Mouse (Mus musculus) midbrain, embryonic 10.5 days (tissue): ENCODE measurements around the gene Cib1. TPM values are rescaled to one million over a fixed set of nuclear protein-coding genes. Genes with fewer than 3 reads are reported as not detected.

ENCODE experiments used
- DNase-seq: peaks from one replicate; pipeline ENCODE4 v3.0.0-alpha.2; 2017; ENCODE audit warnings: low spot score
- H3K27ac ChIP-seq: fragments of 300-500 bp; sonication (generic); replicated peaks from 2 replicates; pipeline ENCODE4 v1.5.1; 2016; ENCODE audit warnings: mild to moderate bottlenecking
- H3K27me3 ChIP-seq: fragments of 300-500 bp; sonication (generic); 2 replicates; pipeline ENCODE4 v1.6.1; 2016; ENCODE audit warnings: low read depth, mild to moderate bottlenecking; ENCODE audit not compliant: poor library complexity, severe bottlenecking
- H3K36me3 ChIP-seq: fragments of 300-500 bp; sonication (generic); 2 replicates; pipeline ENCODE4 v1.6.1; 2016; ENCODE audit warnings: mild to moderate bottlenecking, moderate library complexity
- H3K4me1 ChIP-seq: fragments of 300-500 bp; sonication (generic); 2 replicates; pipeline ENCODE4 v1.6.1; 2016
- H3K4me3 ChIP-seq: fragments of 300-500 bp; sonication (generic); 2 replicates; pipeline ENCODE4 v1.5.1; 2016; ENCODE audit warnings: mild to moderate bottlenecking, moderate library complexity
- H3K9me3 ChIP-seq: fragments of 300-500 bp; sonication (generic); replicated peaks from 2 replicates; pipeline ENCODE4 v1.6.1; 2016; ENCODE audit warnings: mild to moderate bottlenecking
- WGBS: fragments of 180-500 bp; shearing (Covaris S2); methylation state at CpG from one replicate; pipeline ENCODE4 v1.1.7; 2016; 5-methylcytosine and 5-hydroxymethylcytosine counted together
- polyA plus RNA-seq: library from polyadenylated mRNA; unstranded; fragments of >200 nt; fragmentation: Nextera tagmentation; extraction: Ambion mirVana; gene quantifications from 2 replicates; pipeline ENCODE4 v1.2.1, GENCODE M21; 2016

Gene Cib1
- polyA plus RNA-seq, 1 experiment from 2014 or later = 77.6 TPM

GRCm38 (mm10) chr7:80221179-80221750 lies 11.3 kb downstream of the Cib1 start:
- no peaks in the 10 kb centered on the region; the same call in 1 of the 2 replicates for H3K4me1 ChIP-seq
- H3K27me3 ChIP-seq = no peaks in the 10 kb centered on the region
- H3K27ac ChIP-seq = no peak overlapping the region
- 84% methylated on average over 4 of the region's 4 CpGs for WGBS
- H3K9me3 ChIP-seq = no peaks in the 10 kb centered on the region
- peaks cover 97% of the 10 kb centered on the region for H3K36me3 ChIP-seq
- DNase-seq = no peak
- no peak overlapping the region for H3K4me3 ChIP-seq

DNA sequence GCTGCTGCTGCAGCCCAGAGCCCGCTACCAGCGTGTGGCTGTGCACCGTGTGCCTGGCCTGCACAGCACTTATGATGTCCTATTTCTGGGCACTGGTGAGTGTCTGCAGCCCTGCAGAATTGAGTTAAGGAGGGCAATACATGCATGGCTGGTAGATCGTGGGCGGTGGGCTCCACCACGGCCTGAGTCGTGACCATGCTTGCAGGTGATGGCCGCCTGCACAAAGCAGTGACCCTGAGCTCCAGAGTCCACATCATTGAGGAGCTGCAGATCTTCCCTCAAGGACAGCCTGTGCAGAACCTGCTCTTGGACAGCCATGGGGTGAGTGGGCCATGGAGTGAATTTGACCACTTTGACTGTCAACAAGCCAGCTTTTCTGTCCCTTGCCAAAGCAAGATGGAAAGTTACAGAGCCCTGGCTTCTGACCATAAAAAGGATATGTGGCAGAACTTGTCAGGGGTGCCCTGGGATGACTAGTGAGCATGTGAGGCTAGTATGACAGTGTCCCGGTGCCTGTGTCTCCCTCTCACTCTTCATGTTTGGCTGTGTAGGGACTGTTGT lies 12.3 kb downstream of the Cib1 start:
- Histone ChIP-seq H3K4me3 (no peak overlapping the region), H3K36me3 (peaks cover 97% of the 10 kb centered on the region), H3K4me1 (peaks cover 3% of the 10 kb centered on the region), H3K27ac (no peak overlapping the region), H3K27me3 (no peaks in the 10 kb centered on the region), H3K9me3 (no peaks in the 10 kb centered on the region)
- WGBS = 94% methylated on average over 9 of the region's 9 CpGs
- DNase-seq = no peak

DNA sequence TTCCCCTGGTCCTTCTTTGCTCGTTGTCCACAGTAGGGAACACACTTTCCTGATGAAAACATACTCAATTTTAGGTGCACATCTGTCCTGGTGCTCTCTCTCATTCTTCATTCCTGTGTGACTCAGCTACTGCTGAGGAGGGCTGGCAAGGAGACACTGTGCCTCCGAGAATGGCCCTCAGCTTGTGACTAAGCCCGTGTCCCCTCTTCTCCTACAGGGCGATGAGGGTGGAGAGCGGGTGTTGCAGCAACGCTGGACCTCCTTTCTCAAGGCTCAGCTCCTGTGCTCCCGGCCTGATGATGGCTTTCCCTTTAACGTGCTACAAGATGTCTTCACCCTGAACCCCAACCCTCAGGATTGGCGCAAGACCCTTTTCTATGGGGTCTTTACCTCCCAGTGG lies 13.9 kb downstream of the Cib1 start:
- Histone ChIP-seq H3K9me3 (no peaks in the 10 kb centered on the region), H3K4me3 (no peak overlapping the region), H3K4me1 (peaks cover 8% of the 10 kb centered on the region), H3K36me3 (peaks cover 87% of the 10 kb centered on the region), H3K27ac (no peak overlapping the region), H3K27me3 (no peaks in the 10 kb centered on the region)
- no peak for DNase-seq
- WGBS = 91% methylated on average over 9 of the region's 9 CpGs

GRCm38 (mm10) chr7:80216566-80216965 lies 16.0 kb downstream of the Cib1 start:
- Histone ChIP-seq H3K4me3 (no peak overlapping the region), H3K36me3 (peaks cover 81% of the 10 kb centered on the region), H3K27ac (no peak overlapping the region), H3K9me3 (no peaks in the 10 kb centered on the region), H3K27me3 (no peaks in the 10 kb centered on the region), H3K4me1 (peaks cover 8% of the 10 kb centered on the region)
- 83% methylated on average over 8 of the region's 8 CpGs for WGBS
- DNase-seq = no peak

GRCm38 (mm10) chr7:80215398-80215797 lies 17.2 kb downstream of the Cib1 start:
- Histone ChIP-seq H3K36me3 (peaks cover 69% of the 10 kb centered on the region), H3K27ac (peak overlapping the region; percentile 75)
- 19% methylated on average over 4 of the region's 4 CpGs for WGBS

DNA sequence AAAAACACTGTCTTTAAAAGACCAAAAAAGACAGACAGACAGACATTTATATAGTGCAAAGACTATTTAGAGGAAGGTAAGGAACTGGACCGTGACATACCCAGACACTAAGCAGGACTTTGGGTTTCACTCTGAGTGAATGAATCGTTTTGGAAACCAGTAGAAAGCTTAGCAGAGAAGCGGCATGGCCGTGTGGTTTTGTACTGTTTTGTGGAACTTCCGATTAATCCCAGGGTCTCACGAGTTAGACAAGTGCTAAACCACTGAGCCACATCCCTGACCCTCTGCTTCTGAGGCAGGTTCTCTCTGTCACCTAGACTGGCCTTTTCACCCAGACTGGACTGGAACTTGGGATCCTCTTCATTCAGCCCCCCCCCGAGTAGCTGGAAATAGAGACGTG lies 18.2 kb downstream of the Cib1 start:
- DNase-seq = no peak
- Histone ChIP-seq H3K36me3 (peaks cover 60% of the 10 kb centered on the region), H3K4me3 (no peak overlapping the region), H3K4me1 (peaks cover 21% of the 10 kb centered on the region), H3K27ac (no peak overlapping the region), H3K9me3 (no peaks in the 10 kb centered on the region), H3K27me3 (no peaks in the 10 kb centered on the region)
- 79% methylated on average over 8 of the region's 8 CpGs for WGBS

More at GRCm38 (mm10) chr7:80215398-80215797, 17.2 kb downstream of the Cib1 start:
- DNase-seq = peak; percentile 76
- no peaks in the 10 kb centered on the region for H3K9me3 ChIP-seq
- no peaks in the 10 kb centered on the region for H3K27me3 ChIP-seq
- no peak overlapping the region for H3K4me3 ChIP-seq
- H3K4me1 ChIP-seq = peaks cover 13% of the 10 kb centered on the region

DNA sequence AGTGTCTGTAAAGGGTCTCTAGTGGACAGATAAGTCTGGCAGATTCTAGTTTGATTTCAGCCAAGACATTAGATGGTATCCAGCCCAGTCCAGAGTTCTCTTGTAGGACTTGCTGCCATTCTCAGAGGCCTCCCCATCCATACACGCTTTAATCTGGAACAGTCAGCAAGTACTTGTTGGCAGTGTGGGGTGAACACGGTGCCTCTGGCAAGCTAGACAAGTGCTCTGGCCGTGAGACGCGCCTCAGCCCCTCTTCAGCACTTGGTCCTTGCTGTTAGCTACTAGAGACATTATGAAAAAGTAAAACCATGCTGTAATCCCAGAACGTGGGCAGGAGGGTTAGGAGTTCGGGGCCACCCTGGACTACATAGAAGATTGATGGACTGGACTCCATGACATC lies 19.0 kb downstream of the Cib1 start:
- no peak overlapping the region for H3K27ac ChIP-seq
- H3K36me3 ChIP-seq = peaks cover 51% of the 10 kb centered on the region
- no peaks in the 10 kb centered on the region for H3K9me3 ChIP-seq
- peaks cover 29% of the 10 kb centered on the region for H3K4me1 ChIP-seq
- DNase-seq = no peak
- WGBS = 94% methylated on average over 7 of the region's 7 CpGs
- H3K27me3 ChIP-seq = no peaks in the 10 kb centered on the region
- no peak overlapping the region for H3K4me3 ChIP-seq

- Histone ChIP-seq H3K36me3 (peaks cover 25% of the 10 kb centered on the region), H3K27me3 (no peaks in the 10 kb centered on the region), H3K4me3 (no peak overlapping the region), H3K4me1 (peaks cover 53% of the 10 kb centered on the region), H3K27ac (no peak overlapping the region), H3K9me3 (no peaks in the 10 kb centered on the region)
- no peak for DNase-seq
- 89% methylated on average over 4 of the region's 4 CpGs for WGBS
These were observed 21.6 kb downstream of the Cib1 start for GRCm38 (mm10) chr7:80210982-80211381.

DNA sequence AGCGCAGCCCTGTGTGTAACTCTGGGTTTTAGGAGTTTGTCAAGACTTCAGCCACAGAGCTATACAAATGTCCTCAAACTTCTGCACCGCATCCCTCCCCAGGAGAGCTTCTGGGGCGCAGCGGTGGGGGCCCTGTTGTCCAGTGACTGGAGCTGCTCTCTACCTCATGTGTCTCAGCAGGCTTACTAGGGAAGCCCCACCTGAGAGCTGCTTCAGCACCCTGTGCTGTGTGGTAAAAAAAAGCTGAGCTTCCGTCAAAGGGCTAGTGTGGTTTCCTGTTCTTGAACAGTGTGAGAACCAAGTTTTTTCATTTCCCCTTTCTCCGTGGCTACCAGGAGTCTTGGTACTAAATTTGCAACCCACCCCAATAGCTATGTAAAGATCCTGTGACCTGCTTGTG lies 22.9 kb downstream of the Cib1 start:
- H3K4me1 ChIP-seq = peaks cover 58% of the 10 kb centered on the region
- 84% methylated on average over 6 of the region's 6 CpGs for WGBS
- H3K27ac ChIP-seq = peak overlapping the region; percentile 30; the same call in 1 of the 2 replicates
- H3K36me3 ChIP-seq = peaks cover 19% of the 10 kb centered on the region
- DNase-seq = no peak
- no peak overlapping the region for H3K4me3 ChIP-seq
- no peaks in the 10 kb centered on the region for H3K27me3 ChIP-seq
- no peaks in the 10 kb centered on the region for H3K9me3 ChIP-seq

DNA sequence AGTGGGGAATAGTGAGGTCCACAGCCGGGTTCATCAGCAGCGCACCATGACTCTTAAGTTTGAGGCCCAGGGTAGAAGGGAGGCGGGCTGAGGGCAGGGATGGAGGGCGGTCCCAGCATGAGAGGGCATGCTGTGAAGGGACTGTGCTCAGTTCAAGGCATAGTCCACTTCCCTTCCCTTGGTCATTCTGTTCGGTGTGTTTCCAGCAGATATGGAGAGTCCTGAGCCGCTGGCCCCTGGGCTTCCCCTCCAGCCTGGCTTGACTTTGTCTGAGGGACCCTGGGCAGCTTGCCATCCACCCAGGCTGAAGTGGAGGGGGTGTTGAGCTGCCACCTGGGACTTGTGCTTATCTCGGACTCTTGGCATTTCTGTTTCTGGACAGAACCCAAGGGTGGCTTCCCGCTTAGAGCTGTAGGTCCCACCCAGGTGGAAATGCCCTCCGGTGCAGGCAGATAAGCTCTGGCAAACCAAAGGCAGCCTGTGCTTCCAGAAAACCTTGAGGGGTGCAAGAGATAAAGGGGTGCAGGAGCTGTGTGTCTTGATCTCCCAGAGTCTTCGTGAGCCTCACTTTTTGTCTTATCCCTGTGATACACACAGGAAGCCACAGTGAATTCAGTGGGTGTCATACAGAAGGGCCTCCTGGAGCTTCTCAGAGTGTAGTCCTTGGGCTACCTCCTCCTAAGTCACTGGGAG lies 23.7 kb downstream of the Cib1 start:
- WGBS = 81% methylated on average over 10 of the region's 10 CpGs

DNA sequence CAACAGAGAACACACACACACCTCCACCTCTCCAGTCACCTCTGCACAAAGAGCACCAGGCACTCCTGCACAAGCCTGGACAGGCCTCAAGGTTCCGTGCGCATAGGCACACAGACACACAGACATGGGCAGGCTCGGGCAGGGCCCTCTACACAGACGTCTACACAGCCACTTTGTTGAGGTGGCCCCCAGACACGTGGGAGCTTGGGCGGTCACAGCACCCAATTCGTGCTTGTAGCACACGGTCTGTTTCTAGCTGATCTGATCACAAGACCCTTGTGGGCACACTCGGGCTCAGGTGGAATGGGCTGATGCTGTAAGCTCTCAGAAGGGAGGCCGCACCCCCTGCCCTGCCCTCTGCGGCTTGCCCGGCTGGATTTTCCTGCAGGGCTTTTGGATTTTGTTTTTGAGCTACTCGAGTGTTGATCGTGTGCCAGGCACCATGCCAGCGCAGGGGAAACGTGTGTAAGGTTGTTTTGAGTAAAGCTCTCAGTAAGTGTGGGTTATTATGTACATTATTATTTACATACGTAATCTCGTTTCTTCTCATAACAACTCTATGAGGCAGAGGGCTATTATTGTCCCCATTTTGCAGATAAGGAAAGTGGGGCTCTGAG lies 24.5 kb downstream of the Cib1 start:
- no peak overlapping the region for H3K27ac ChIP-seq
- peaks cover 72% of the 10 kb centered on the region for H3K4me1 ChIP-seq
- no peaks in the 10 kb centered on the region for H3K9me3 ChIP-seq
- WGBS = 87% methylated on average over 18 of the region's 18 CpGs
- H3K27me3 ChIP-seq = no peaks in the 10 kb centered on the region
- DNase-seq = no peak
- H3K36me3 ChIP-seq = peaks cover 8% of the 10 kb centered on the region
- no peak overlapping the region for H3K4me3 ChIP-seq

More for the DNA sequence above, 23.7 kb downstream of the Cib1 start:
- no peaks in the 10 kb centered on the region for H3K9me3 ChIP-seq
- peaks cover 65% of the 10 kb centered on the region for H3K4me1 ChIP-seq
- no peak overlapping the region for H3K4me3 ChIP-seq
- H3K27me3 ChIP-seq = no peaks in the 10 kb centered on the region
- peaks cover 14% of the 10 kb centered on the region for H3K36me3 ChIP-seq
- no peak overlapping the region for H3K27ac ChIP-seq
- DNase-seq = no peak

DNA sequence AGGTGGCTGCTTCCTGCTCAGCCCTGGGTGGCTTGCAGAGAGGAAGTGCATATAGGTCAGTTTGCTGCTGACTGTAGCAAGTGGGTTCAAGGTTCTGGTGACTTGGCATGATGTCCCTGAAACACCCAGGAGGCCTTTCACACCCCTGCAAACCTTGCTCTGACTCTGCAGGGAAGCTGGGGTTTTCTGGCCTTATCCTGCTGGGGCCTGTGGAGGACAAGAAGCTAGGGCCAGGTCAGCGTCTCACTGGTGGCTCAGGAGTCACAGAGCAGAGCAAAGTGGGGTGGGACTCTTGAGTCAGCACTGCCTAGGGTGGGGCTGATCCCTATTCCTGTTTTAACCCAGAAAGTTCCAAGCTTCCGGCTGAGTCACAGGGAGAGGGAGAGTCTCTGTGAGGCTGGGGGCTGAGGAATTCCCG lies 25.3 kb downstream of the Cib1 start:
- WGBS = 69% methylated on average over 3 of the region's 3 CpGs
- Histone ChIP-seq H3K27ac (no peak overlapping the region), H3K9me3 (no peaks in the 10 kb centered on the region), H3K27me3 (no peaks in the 10 kb centered on the region), H3K36me3 (peaks cover 8% of the 10 kb centered on the region; the same call in 1 of the 2 replicates), H3K4me1 (peaks cover 80% of the 10 kb centered on the region), H3K4me3 (no peak overlapping the region)
- DNase-seq = no peak
